Mouse (Mus musculus) colon, adult 2 months (tissue): ENCODE measurements around the gene Vmn1r46. TPM values are rescaled to one million over a fixed set of nuclear protein-coding genes. Genes with fewer than 3 reads are reported as not detected.

Experiments used
- polyA plus RNA-seq: library from polyadenylated mRNA; depleted of rRNA; stranded (reverse); fragments of >200 nt; gene quantifications from 2 replicates; pipeline ENCODE4 v1.2.3, GENCODE M21; 2012; rRNA removed

Gene Vmn1r46
- polyA plus RNA-seq: not detected in 2 replicates

GRCm38 (mm10) chr6:89969013-89969412 lies at the start of gene Vmn1r46:
Gene Vmn1r46 (plus strand): TSS chr6:89969313.

GRCm38 (mm10) chr6:89940498-89940897 lies 28.6 kb upstream of the Vmn1r46 start, which contains the start of gene Vmn1r45:
Gene Vmn1r45 (minus strand): TSS chr6:89940598.

GRCm38 (mm10) chr6:90015847-90016246 lies 46.7 kb downstream of the Vmn1r46 start, which contains the start of gene Vmn1r47:
Gene Vmn1r47 (plus strand): TSS chr6:90016147.

Other genes starting within 250 kb of the Vmn1r46 start
- not detected in 2 replicates for gene Vmn1r41, start 228.5 kb upstream of the Vmn1r46 start, polyA plus RNA-seq
- not detected in 2 replicates for gene Vmn1r42, start 92.9 kb upstream of the Vmn1r46 start, polyA plus RNA-seq
- not detected in 2 replicates for gene Vmn1r43, start 92.9 kb upstream of the Vmn1r46 start, polyA plus RNA-seq
- gene Vmn1r44, start 85.7 kb upstream of the Vmn1r46 start, polyA plus RNA-seq: not detected in 2 replicates
- not detected in 2 replicates for gene Vmn1r45, start 28.7 kb upstream of the Vmn1r46 start, polyA plus RNA-seq
- not detected in 2 replicates for gene Vmn1r47, start 46.8 kb downstream of the Vmn1r46 start, polyA plus RNA-seq
- not detected in 2 replicates for gene Vmn1r48, start 67.5 kb downstream of the Vmn1r46 start, polyA plus RNA-seq
- gene Vmn1r49, start 109.2 kb downstream of the Vmn1r46 start, polyA plus RNA-seq: not detected in 2 replicates
- not detected in 2 replicates for gene Vmn1r50, start 132.1 kb downstream of the Vmn1r46 start, polyA plus RNA-seq
- not detected in 2 replicates for gene Vmn1r51, start 153.3 kb downstream of the Vmn1r46 start, polyA plus RNA-seq
- gene Vmn1r52, start 205.5 kb downstream of the Vmn1r46 start, polyA plus RNA-seq: not detected in 2 replicates
- not detected in 2 replicates for gene V1ra8, start 233.5 kb downstream of the Vmn1r46 start, polyA plus RNA-seq